Mouse (Mus musculus): ENCODE data around the gene Adgre1. TPM values are rescaled to one million over a fixed set of nuclear protein-coding genes. Genes with fewer than 3 reads are reported as not detected.

Gene Adgre1
- 9.1 and 14.4 TPM in 2 replicates for polyA plus RNA-seq (2012; rRNA removed)

GRCm38 (mm10) chr17:57358441-57358840 lies at the start of gene Adgre1:
TSS of gene Adgre1 (plus strand) at chr17:57358691.

Other genes starting within 250 kb of the Adgre1 start
- not detected in 2 replicates for gene Cd70, start 208.9 kb upstream of the Adgre1 start, polyA plus RNA-seq (2012; rRNA removed)
- gene Tnfsf14, start 164.5 kb upstream of the Adgre1 start, polyA plus RNA-seq (2012; rRNA removed) = 2.1 and 2.4 TPM in 2 replicates
- gene C3, start 130.6 kb upstream of the Adgre1 start, polyA plus RNA-seq (2012; rRNA removed) = 240 and 245 TPM in 2 replicates
- 7.1 and 7.9 TPM in 2 replicates for gene Gpr108, start 110.2 kb upstream of the Adgre1 start, polyA plus RNA-seq (2012; rRNA removed)
- 6.3 and 7.9 TPM in 2 replicates for gene Trip10, start 109.2 kb upstream of the Adgre1 start, polyA plus RNA-seq (2012; rRNA removed)
- gene Vav1, start 79.6 kb upstream of the Adgre1 start, polyA plus RNA-seq (2012; rRNA removed) = 7.1 and 9.0 TPM in 2 replicates
- gene Vmn2r120, start 186.8 kb downstream of the Adgre1 start, polyA plus RNA-seq (2012; rRNA removed) = not detected in 2 replicates